Mouse (Mus musculus): ENCODE measurements at regions not wholly inside any gene's neighbourhood (a gene's known extent, or its start where the extent isn't known, plus 50 kb on each side); places are given as distances from the start of the nearest gene placed in this dataset.

GRCm38 (mm10) chr11:8275203-8275602, 389.1 kb downstream of the Tns3 start:
- H3K9ac ChIP-seq (ENCODE audit: insufficient read depth, low read depth, low read length, poor library complexity, severe bottlenecking): no peak overlapping the region
- no peak overlapping the region for H3K4me3 ChIP-seq (ENCODE audit: insufficient read depth in 1 of 2, low read depth in 1 of 2, low read length in 2 of 2, poor library complexity in 1 of 2, severe bottlenecking in 1 of 2)
- H3K9me3 ChIP-seq (ENCODE audit: control insufficient read depth, insufficient read depth, low read depth, low read length): no peaks in the 10 kb centered on the region
- H3K4me1 ChIP-seq (ENCODE audit: control insufficient read depth in 2 of 2, insufficient read depth in 2 of 2, low read length in 2 of 2, poor library complexity in 1 of 2): no peaks in the 10 kb centered on the region
- no peak overlapping the region for H3K27ac ChIP-seq (ENCODE audit: insufficient read depth, low read depth, low read length, poor library complexity, severe bottlenecking)
- in situ Hi-C loops (cut with MboI; ENCODE audit: low sequenced_read_pairs in 2 of 2, unreplicated experiment in 2 of 2): no loop called here
- no peaks in the 10 kb centered on the region for H3K36me3 ChIP-seq (ENCODE audit: control insufficient read depth, insufficient read depth, low read length, poor library complexity, severe bottlenecking)
- DNase-seq (ENCODE audit: low read depth, low spot score): no peak
- TF ChIP-seq HCFC1 (IDR thresholded peaks at IDR 0.05; ENCODE audit: borderline replicate concordance, insufficient read depth, low read length) (no peak), ZC3H11A (IDR thresholded peaks at IDR 0.05; ENCODE audit: borderline replicate concordance, low read depth, low read length) (no peak), ZNF384 (IDR thresholded peaks at IDR 0.05; ENCODE audit: low read depth, low read length) (no peak), MAFK (IDR thresholded peaks at IDR 0.05; ENCODE audit: insufficient read depth, low read depth, low read length) (no peak), CHD2 (IDR thresholded peaks at IDR 0.05; ENCODE audit: low read depth, low read length) (no peak)

GRCm38 (mm10) chr11:8269171-8269570, 395.2 kb downstream of the Tns3 start:
- H3K4me1 ChIP-seq (ENCODE audit: control insufficient read depth in 2 of 2, insufficient read depth in 2 of 2, low read length in 2 of 2, poor library complexity in 1 of 2): no peaks in the 10 kb centered on the region
- TF ChIP-seq HCFC1 (IDR thresholded peaks at IDR 0.05; ENCODE audit: borderline replicate concordance, insufficient read depth, low read length): no peak
- no peak for TF ChIP-seq ZNF384 (IDR thresholded peaks at IDR 0.05; ENCODE audit: low read depth, low read length)
- TF ChIP-seq CHD2 (IDR thresholded peaks at IDR 0.05; ENCODE audit: low read depth, low read length): no peak
- no peak for TF ChIP-seq MAFK (IDR thresholded peaks at IDR 0.05; ENCODE audit: insufficient read depth, low read depth, low read length)
- no peak for TF ChIP-seq ZC3H11A (IDR thresholded peaks at IDR 0.05; ENCODE audit: borderline replicate concordance, low read depth, low read length)
- H3K4me3 ChIP-seq (ENCODE audit: insufficient read depth in 1 of 2, low read depth in 1 of 2, low read length in 2 of 2, poor library complexity in 1 of 2, severe bottlenecking in 1 of 2): no peak overlapping the region
- in situ Hi-C loops (cut with MboI; ENCODE audit: low sequenced_read_pairs in 2 of 2, unreplicated experiment in 2 of 2): no loop called here
- no peaks in the 10 kb centered on the region for H3K36me3 ChIP-seq (ENCODE audit: control insufficient read depth, insufficient read depth, low read length, poor library complexity, severe bottlenecking)
- 0 out of 2 replicates have a peak, but pooled peaks cover 2% of the 10 kb centered on the region for H3K9me3 ChIP-seq (ENCODE audit: control insufficient read depth, insufficient read depth, low read depth, low read length)
- DNase-seq (ENCODE audit: low read depth, low spot score): no peak
- H3K27ac ChIP-seq (ENCODE audit: insufficient read depth, low read depth, low read length, poor library complexity, severe bottlenecking): no peak overlapping the region
- H3K9ac ChIP-seq (ENCODE audit: insufficient read depth, low read depth, low read length, poor library complexity, severe bottlenecking): no peak overlapping the region

GRCm38 (mm10) chr11:8254036-8254435, 410.3 kb downstream of the Tns3 start:
- in situ Hi-C loops (cut with MboI; ENCODE audit: low sequenced_read_pairs in 2 of 2, unreplicated experiment in 2 of 2): no loop called here
- no peak for DNase-seq (ENCODE audit: low read depth, low spot score)
- no peaks in the 10 kb centered on the region for H3K9me3 ChIP-seq (ENCODE audit: control insufficient read depth, insufficient read depth, low read depth, low read length)

GRCm38 (mm10) chr11:8251360-8251759, 413.0 kb downstream of the Tns3 start:
- no peaks in the 10 kb centered on the region for H3K4me1 ChIP-seq (ENCODE audit: control insufficient read depth in 2 of 2, insufficient read depth in 2 of 2, low read length in 2 of 2, poor library complexity in 1 of 2)
- H3K9ac ChIP-seq (ENCODE audit: insufficient read depth, low read depth, low read length, poor library complexity, severe bottlenecking): no peak overlapping the region
- no peak overlapping the region for H3K4me3 ChIP-seq (ENCODE audit: insufficient read depth in 1 of 2, low read depth in 1 of 2, low read length in 2 of 2, poor library complexity in 1 of 2, severe bottlenecking in 1 of 2)
- no peak for DNase-seq (ENCODE audit: low read depth, low spot score)
- H3K9me3 ChIP-seq (ENCODE audit: control insufficient read depth, insufficient read depth, low read depth, low read length): no peaks in the 10 kb centered on the region
- H3K27ac ChIP-seq (ENCODE audit: insufficient read depth, low read depth, low read length, poor library complexity, severe bottlenecking): no peak overlapping the region
- in situ Hi-C loops (cut with MboI; ENCODE audit: low sequenced_read_pairs in 2 of 2, unreplicated experiment in 2 of 2): no loop called here
- no peak for TF ChIP-seq ZC3H11A (IDR thresholded peaks at IDR 0.05; ENCODE audit: borderline replicate concordance, low read depth, low read length)
- no peak for TF ChIP-seq CHD2 (IDR thresholded peaks at IDR 0.05; ENCODE audit: low read depth, low read length)
- no peak for TF ChIP-seq HCFC1 (IDR thresholded peaks at IDR 0.05; ENCODE audit: borderline replicate concordance, insufficient read depth, low read length)
- TF ChIP-seq ZNF384 (IDR thresholded peaks at IDR 0.05; ENCODE audit: low read depth, low read length): no peak
- TF ChIP-seq MAFK (IDR thresholded peaks at IDR 0.05; ENCODE audit: insufficient read depth, low read depth, low read length): no peak
- H3K36me3 ChIP-seq (ENCODE audit: control insufficient read depth, insufficient read depth, low read length, poor library complexity, severe bottlenecking): no peaks in the 10 kb centered on the region

More at GRCm38 (mm10) chr11:8254036-8254435, 410.3 kb downstream of the Tns3 start:
- Histone ChIP-seq H3K4me3 (ENCODE audit: insufficient read depth in 1 of 2, low read depth in 1 of 2, low read length in 2 of 2, poor library complexity in 1 of 2, severe bottlenecking in 1 of 2) (no peak overlapping the region), H3K9ac (ENCODE audit: insufficient read depth, low read depth, low read length, poor library complexity, severe bottlenecking) (no peak overlapping the region), H3K27ac (ENCODE audit: insufficient read depth, low read depth, low read length, poor library complexity, severe bottlenecking) (no peak overlapping the region), H3K36me3 (ENCODE audit: control insufficient read depth, insufficient read depth, low read length, poor library complexity, severe bottlenecking) (no peaks in the 10 kb centered on the region), H3K4me1 (ENCODE audit: control insufficient read depth in 2 of 2, insufficient read depth in 2 of 2, low read length in 2 of 2, poor library complexity in 1 of 2) (no peaks in the 10 kb centered on the region)
- TF ChIP-seq HCFC1 (IDR thresholded peaks at IDR 0.05; ENCODE audit: borderline replicate concordance, insufficient read depth, low read length) (no peak), ZNF384 (IDR thresholded peaks at IDR 0.05; ENCODE audit: low read depth, low read length) (no peak), CHD2 (IDR thresholded peaks at IDR 0.05; ENCODE audit: low read depth, low read length) (no peak), ZC3H11A (IDR thresholded peaks at IDR 0.05; ENCODE audit: borderline replicate concordance, low read depth, low read length) (no peak), MAFK (IDR thresholded peaks at IDR 0.05; ENCODE audit: insufficient read depth, low read depth, low read length) (no peak)

- H3K4me1 ChIP-seq (ENCODE audit: control insufficient read depth in 2 of 2, insufficient read depth in 2 of 2, low read length in 2 of 2, poor library complexity in 1 of 2): no peaks in the 10 kb centered on the region
- H3K27ac ChIP-seq (ENCODE audit: insufficient read depth, low read depth, low read length, poor library complexity, severe bottlenecking): no peak overlapping the region
- no peak for DNase-seq (ENCODE audit: low read depth, low spot score)
- no peaks in the 10 kb centered on the region for H3K9me3 ChIP-seq (ENCODE audit: control insufficient read depth, insufficient read depth, low read depth, low read length)
- TF ChIP-seq ZC3H11A (IDR thresholded peaks at IDR 0.05; ENCODE audit: borderline replicate concordance, low read depth, low read length) (no peak), ZNF384 (IDR thresholded peaks at IDR 0.05; ENCODE audit: low read depth, low read length) (no peak), MAFK (IDR thresholded peaks at IDR 0.05; ENCODE audit: insufficient read depth, low read depth, low read length) (no peak), CHD2 (IDR thresholded peaks at IDR 0.05; ENCODE audit: low read depth, low read length) (no peak), HCFC1 (IDR thresholded peaks at IDR 0.05; ENCODE audit: borderline replicate concordance, insufficient read depth, low read length) (no peak)
- H3K36me3 ChIP-seq (ENCODE audit: control insufficient read depth, insufficient read depth, low read length, poor library complexity, severe bottlenecking): no peaks in the 10 kb centered on the region
- H3K9ac ChIP-seq (ENCODE audit: insufficient read depth, low read depth, low read length, poor library complexity, severe bottlenecking): no peak overlapping the region
- in situ Hi-C loops (cut with MboI; ENCODE audit: low sequenced_read_pairs in 2 of 2, unreplicated experiment in 2 of 2): loop anchor here in 1 of 2 experiments (10.0 kb wide), 1 partner anchor 1035 kb away; the partner anchor contains the start of gene Igfbp3
- no peak overlapping the region for H3K4me3 ChIP-seq (ENCODE audit: insufficient read depth in 1 of 2, low read depth in 1 of 2, low read length in 2 of 2, poor library complexity in 1 of 2, severe bottlenecking in 1 of 2)
These were observed 414.9 kb downstream of the Tns3 start for GRCm38 (mm10) chr11:8249468-8249867.
